Mouse (Mus musculus): ENCODE measurements at regions not wholly inside any gene's neighbourhood (a gene's known extent, or its start where the extent isn't known, plus 50 kb on each side); places are given as distances from the start of the nearest gene placed in this dataset.
A peak's percentile ranks its signal among the peaks of the same experiment; 100 is the strongest.
"Not testable (repeated sequence)": the region's sequence is repeated elsewhere in the genome, so short reads cannot be mapped to it uniquely, and the experiment has no call there.

GRCm38 (mm10) chr17:82366001-82366400 is 627.8 kb upstream of the Slc8a1 start:
- DNase-seq = no peak

GRCm38 (mm10) chr17:82348636-82349035 is 610.5 kb upstream of the Slc8a1 start:
- no peak for DNase-seq

- no peak for DNase-seq
These were observed 593.3 kb upstream of the Slc8a1 start for GRCm38 (mm10) chr17:82331429-82331828.

- no peak for DNase-seq
These were observed 574.0 kb upstream of the Slc8a1 start for GRCm38 (mm10) chr17:82312191-82312590.

GRCm38 (mm10) chr17:82306347-82306746 is 568.2 kb upstream of the Slc8a1 start:
- DNase-seq = no peak

GRCm38 (mm10) chr17:82277728-82278127 is 539.6 kb upstream of the Slc8a1 start:
- no peak for DNase-seq

- no peak for DNase-seq
These were observed 535.8 kb upstream of the Slc8a1 start for GRCm38 (mm10) chr17:82273946-82274345.

GRCm38 (mm10) chr17:82272845-82273244 is 534.7 kb upstream of the Slc8a1 start:
- no peak for DNase-seq

- not testable (repeated sequence) for DNase-seq
These were observed 528.7 kb upstream of the Slc8a1 start for GRCm38 (mm10) chr17:82266842-82267241.

GRCm38 (mm10) chr17:82252362-82252761 is 514.2 kb upstream of the Slc8a1 start:
- DNase-seq = no peak

GRCm38 (mm10) chr17:82251841-82252240 is 513.7 kb upstream of the Slc8a1 start:
- DNase-seq = no peak

GRCm38 (mm10) chr17:82238361-82238760 is 500.2 kb upstream of the Slc8a1 start:
- DNase-seq = no peak

- DNase-seq = no peak
These were observed 499.3 kb upstream of the Slc8a1 start for GRCm38 (mm10) chr17:82237456-82237855.

GRCm38 (mm10) chr17:82215728-82216623 is 477.8 kb upstream of the Slc8a1 start:
- no peak for DNase-seq

GRCm38 (mm10) chr17:82199981-82200380 is 461.8 kb upstream of the Slc8a1 start:
- no peak for DNase-seq

- peak; percentile 27 to 40 for DNase-seq
These were observed 461.0 kb upstream of the Slc8a1 start for GRCm38 (mm10) chr17:82199031-82199642.

- DNase-seq = no peak
These were observed 446.1 kb upstream of the Slc8a1 start for GRCm38 (mm10) chr17:82184261-82184660.

- DNase-seq = no peak
These were observed 433.0 kb upstream of the Slc8a1 start for GRCm38 (mm10) chr17:82171216-82171615.

GRCm38 (mm10) chr17:82153446-82153845 is 415.3 kb upstream of the Slc8a1 start:
- DNase-seq = no peak

GRCm38 (mm10) chr17:82134843-82135242 is 396.7 kb upstream of the Slc8a1 start:
- no peak for DNase-seq

GRCm38 (mm10) chr17:82132941-82133340 is 394.8 kb upstream of the Slc8a1 start:
- DNase-seq = no peak

- no peak for DNase-seq
These were observed 349.0 kb upstream of the Slc8a1 start for GRCm38 (mm10) chr17:82087141-82087540.

- DNase-seq = no peak
These were observed 342.1 kb upstream of the Slc8a1 start for GRCm38 (mm10) chr17:82080301-82080700.
